Mouse (Mus musculus) lung, postnatal 36 days (tissue): ENCODE measurements around the gene Cd3g.
"Not testable (repeated sequence)": the region's sequence is repeated elsewhere in the genome, so short reads cannot be mapped to it uniquely, and the experiment has no call there.

Source experiments
- DNase-seq: peaks from one replicate; pipeline ENCODE4 v3.0.0; 2022; ENCODE audit warnings: mixed read lengths

Gene Cd3g

DNA sequence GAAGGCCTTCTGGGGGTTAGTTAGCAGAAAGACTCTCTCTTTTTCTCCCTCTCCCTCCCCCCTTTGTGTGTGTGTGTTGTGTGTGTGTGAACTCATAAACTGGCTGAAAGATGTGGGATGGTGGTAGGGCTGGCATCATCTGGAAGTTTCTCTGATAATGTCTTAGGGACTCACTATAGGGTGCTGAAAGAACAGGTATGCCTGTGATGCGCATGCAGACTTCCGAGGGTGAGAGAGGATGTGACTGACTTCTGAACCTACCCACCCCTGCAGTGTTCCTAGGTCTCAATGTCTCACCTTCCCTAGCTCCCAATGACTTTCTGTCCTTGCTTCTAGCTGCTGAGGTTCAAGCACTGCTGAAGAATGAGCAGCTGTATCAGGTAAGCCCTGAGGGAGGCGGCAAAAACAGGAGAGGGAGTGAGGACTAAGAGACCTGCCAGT, 5.5 kb upstream of the Cd3g start:
- DNase-seq: no peak

DNA sequence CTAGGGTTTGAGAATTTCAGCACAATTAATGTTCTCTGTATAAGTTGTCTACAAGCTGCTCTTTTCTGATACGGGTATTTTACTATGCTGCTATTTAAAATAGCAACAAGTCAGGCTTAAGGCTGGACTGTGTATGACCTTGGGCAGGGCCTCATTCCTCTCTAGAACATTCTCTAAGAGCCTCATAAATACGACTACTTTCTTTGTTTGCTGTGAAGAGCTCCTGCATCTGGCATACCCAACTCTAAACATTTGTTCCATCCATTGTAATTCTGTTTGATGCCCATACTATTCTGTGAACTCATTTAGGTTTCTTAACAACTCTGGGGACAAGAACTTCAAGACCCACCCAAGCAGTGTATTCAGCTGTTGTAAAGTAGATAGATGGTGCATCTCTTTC, 2.8 kb upstream of the Cd3g start:
- DNase-seq: no peak

DNA sequence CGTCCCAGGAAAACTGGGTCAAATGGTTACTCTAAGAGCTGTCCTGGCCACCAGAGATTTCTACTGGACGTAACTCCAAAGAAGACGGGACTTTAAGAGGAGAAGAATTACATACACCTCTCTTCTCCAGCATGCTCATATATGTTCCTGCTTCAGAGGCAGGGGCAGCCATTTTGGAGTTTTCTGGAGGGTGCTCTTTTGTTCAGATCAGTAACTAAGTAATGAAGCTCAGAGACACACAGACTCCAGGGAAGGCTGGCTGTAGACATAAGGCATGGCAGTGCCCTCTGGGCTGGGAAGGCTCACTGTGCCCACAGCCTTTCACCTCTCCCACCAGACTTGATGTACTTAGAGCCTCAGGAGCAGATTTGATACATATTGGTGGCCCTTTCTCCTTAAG, 2.3 kb upstream of the Cd3g start:
- no peak for DNase-seq

DNA sequence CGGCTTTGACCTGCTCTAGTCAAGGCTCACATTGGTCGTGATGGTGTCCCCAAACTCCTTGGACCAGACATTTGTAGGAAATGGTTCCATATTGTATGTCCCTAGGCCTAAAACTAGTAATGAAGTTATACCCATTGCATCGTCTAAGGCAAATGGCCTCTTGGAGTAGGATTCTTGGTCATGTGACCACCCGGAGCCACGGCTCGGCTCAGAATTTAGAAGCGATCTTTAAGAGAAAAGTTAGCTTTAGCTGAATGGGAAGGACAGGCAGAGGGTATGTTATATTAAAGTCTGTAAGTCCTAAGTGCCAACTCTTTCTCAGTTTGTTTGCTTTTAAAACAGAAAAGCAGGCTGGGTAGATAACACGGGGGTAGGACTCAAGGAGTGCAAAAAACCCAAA, 1.9 kb upstream of the Cd3g start:
- no peak for DNase-seq

DNA sequence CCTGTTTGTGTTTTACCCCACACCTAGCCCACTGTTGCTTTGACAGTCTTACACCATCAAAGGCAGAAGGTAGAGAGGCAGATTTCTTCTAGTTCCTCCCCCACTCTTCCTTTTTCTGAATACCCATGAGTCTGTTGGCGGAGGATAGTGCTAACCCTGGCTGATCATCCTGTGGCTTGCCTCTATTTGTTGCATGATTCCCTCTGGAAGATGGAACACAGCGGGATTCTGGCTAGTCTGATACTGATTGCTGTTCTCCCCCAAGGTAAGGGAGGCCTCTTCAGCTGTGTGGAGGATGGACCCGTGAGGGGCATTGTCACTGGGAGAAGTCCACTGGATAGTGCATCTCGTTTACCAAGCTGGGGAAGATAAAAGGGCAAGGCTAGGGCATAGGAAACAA, 1.4 kb upstream of the Cd3g start, which contains the start of gene Cd3d:
Gene Cd3d, plus strand, starts transcription at position 111 of the 400 bp plus-strand sequence.
- DNase-seq: no peak

DNA sequence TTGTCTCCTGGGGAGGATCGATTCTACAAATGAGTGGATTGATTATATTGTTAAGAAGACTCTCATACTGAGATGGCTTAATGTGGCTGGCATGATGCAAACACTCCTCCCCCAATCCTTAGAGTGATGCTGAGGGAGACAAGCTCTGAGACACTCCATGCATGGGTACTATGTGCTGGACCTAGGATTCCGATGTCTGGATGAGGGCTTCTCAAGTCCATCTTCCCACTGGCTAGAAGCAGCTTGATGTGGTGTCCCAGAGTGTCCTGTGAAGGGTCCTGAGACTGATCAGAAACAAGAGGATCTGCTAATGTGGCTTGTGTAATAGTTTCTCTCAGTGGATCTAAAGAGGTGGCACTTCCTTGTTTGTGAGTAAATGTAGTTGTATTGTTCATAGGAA, 873 bp upstream of the Cd3g start:
- no peak for DNase-seq

DNA sequence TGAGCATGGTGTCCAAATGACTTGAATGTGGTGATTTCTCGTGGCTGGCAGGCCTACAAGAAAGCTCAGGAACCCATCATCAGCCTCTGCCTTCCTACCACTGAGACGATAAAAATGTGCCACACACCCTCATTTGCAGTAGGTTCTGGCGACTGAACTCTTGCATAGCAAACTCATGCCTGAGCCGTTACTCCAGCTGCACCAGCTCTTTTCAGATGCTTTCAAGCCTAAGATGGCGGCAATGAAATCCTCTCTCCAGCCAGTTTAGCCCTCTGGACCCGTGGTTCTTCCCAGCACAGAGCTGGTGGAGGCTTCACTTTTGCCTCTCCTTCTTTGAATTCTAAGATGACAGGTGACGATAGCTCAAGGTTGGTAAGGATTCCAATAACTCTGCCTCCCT, 425 bp downstream of the Cd3g start:
- DNase-seq: no peak

DNA sequence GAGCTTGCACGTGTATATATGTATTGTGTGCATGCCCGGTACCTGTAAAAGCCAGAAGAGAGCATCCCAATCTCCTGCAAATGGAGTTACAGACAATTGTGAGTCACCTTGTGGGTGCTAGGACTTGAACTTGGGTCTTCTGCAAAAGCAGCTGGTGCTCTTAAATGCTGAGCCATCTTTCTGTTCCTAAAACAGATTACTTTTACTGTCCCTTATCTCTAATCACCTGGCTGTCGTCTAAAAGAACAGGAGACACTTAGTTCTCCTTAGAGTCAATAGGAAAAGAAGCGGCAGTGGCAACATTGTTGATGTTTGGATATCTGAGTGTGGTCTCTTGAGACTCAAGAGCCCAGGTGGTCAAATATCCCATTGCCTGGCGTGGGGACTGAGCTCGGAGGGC, 2.4 kb downstream of the Cd3g start:
- no peak for DNase-seq

DNA sequence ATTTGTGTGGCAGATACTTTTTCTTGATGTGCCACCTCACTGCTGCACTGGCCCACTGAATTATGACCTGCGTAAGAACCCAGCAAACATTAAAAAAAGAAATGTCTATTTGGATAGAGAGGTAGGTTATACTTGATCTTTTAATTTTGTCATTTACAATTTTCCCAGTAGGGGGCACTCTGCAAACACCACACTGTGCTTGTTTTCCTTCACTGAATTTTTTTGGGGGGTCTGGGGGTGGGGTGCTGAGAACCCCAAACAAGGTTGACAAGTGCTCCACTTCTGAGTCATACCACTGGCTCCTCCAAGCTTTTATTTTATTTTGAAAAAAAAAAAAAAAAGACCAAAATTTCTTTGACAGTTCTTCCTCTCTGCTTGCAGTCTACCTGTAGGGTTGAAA, 10.8 kb downstream of the Cd3g start:
- no peak for DNase-seq

DNA sequence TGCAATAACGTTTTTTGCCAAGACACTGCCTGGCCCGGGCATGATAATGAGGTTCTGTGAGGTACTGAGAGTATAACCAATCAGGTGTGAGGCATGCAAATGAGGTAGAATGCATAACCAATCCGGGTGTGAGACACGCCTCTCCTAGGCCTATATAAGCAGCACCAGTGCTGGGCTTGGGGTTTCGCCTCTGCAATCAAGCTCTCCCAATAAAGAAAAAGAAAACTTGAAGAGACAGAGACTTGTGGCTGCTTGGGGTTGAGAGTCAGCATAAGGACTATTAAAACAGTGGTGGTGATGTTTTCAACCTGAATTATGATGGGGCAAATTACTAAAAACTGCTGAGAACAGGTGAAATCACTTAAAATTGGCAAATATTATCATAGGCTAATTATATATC, 12.5 kb downstream of the Cd3g start:
- not testable (repeated sequence) for DNase-seq

DNA sequence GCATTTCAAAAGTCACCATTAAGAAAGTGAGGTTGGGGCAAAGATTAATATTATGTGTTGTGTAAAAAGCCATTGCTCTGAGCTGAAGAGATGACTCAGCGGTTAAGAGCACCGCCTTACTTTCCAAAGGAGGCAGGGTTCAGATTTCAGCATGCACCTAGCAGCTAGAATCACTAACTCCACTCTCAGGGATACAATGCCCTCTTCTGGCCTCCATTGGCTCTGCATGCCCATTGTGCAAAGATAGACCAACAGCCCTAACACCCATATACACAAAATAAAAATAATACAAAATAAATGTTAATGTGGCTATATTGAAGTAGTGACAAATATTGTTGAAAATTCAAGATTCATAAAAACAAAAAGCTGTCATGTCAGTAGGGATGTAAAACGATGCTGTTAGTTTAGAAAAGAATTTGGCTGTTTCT, 13.4 kb downstream of the Cd3g start:
- peak; percentile 93 for DNase-seq

DNA sequence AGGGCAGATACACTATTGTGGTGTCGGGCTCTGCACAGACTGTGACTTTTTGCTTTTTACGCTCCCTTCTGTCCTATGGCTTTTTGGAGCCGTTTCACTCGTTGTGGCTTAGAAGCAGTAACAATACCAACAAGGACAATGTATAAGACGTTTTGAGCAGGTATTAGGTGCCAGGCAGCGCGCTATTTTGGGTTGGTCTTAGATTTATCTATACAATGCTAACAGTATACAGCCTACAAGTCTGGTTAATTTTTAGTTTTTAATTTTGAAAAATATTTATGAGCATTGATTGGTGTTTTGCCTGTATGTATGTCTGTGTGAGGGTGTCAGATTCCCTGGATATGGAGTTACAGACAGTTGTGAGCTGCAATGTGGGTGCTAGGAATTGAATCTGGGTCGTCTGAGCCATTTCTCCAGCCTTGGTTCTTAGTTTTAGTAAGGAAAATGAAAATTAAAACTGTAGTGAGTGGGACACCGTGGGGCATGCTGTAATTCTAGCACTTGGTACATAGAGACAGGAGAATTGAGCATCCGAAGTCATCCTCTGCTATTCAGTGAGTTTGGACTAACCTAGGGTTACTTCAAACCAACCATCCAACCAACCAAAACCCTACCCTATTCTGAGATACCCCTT, 14.3 kb downstream of the Cd3g start:
- no peak for DNase-seq

DNA sequence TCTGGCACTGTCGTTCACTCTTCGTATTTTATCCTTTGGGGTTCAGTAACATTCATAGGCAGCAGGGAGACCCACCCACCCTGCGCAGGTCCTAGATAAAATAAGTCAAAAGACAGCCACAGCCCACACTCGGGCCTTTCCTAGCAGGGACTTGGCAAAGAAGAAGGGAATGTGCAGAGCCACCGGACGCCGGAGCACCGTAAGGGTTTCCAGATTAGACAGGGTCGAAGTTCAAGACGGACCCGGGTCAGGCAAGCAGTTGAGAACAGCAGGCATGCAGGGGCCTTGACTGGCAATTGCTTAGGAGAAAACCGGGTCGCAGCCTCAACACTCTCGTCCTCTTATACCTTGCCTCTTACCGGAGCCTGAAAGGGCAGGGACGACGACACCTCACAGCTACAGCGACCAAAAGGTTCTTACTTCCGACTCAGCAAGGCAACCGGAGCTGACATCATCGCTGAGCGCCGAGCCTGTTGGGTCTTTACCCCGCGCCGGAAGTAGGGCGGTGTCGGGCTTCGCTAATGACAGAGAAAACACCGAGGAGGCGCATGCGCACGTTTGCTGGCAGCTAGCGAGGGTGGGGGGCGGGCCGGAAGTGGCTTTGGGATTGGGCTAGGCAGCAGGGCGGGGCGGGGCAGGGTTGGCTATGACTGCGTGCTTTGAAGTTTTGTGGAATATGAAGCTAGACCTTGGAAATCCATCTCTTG, 15.0 kb downstream of the Cd3g start, which contains the start of gene Ube4a:
Gene Ube4a, minus strand, starts transcription at position 475 of the 707 bp plus-strand sequence.
- peak; percentile 100 for DNase-seq

DNA sequence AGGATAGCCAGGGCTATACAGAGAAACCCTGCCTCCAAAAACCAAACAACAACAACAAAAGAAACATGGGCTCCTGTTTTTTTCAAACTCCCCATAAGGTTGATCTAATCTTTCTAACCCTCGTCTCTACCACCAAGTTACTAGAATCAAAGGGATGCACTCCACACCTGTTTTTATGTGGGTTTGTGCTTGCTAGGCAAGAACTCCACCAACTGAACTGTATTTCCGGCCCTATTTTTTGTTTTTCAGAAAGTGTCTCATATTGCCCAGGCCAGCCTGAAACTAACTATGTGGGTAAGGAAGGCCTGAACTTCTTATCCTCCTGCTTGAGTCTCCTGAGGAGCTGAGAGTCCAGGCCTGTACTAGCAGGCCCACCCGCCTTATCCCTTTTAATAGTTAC, 25.8 kb downstream of the Cd3g start:
- no peak for DNase-seq

DNA sequence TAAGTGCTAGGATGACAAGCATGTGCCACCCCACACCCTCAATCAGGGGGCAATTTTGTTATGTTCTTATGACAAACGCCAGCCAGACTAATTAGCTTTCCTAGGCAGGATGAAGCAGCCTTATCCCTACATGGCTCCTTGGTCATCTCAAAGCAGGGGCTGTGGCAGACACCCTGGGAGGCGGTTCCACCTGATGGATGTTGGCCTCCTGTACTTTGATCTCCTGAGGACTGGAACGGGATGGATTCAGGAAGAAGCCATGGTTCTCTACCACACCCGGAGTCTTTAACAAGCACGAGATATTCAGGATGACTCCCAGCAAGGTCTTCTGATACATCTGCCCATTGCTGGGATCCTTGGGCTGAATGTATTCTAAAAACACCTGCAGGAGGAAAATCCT, 32.4 kb downstream of the Cd3g start:
- no peak for DNase-seq

DNA sequence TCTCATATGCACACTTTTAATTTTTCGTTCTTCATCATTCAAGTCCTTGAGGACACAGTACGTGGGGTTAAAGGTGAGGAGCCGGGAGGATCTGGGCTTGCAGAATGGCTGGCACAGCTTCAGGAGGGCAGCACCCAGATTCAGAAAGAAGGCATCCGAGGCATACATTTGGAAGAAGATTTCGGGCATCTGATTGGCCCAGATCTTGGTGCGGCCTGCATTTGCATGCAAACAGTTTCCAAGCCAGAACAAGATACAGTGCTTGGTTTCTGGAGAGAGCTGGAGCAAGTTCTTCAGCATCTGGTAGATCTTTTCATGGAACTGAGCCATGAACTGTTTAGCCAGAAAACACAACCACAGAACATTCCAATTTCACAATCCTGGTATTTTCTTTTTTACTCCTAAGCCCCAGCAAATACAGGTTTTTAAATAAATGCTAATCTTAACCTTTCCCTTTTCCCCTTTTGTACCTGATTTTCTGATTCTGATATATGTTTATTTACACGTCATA, 34.0 kb downstream of the Cd3g start:
- peak; percentile 47 for DNase-seq

DNA sequence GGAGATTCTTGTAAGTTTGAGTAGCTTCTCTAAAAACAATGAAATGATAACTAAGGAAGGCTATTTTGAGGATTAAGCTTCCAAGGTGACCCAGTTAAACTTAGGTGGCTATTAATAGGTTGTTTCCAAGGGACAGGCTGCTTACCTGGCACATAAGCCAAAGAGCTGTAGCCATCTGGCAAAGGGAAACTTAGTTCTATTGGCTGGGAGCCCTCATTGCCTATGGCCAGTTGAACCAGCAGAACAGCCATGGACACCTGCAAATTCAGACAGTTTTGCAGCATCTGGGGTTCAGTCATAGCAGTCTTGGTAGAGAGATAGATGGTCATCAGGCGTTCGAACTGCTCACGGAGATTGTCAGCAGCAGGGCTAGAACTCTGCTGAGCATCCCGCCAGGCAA, 37.8 kb downstream of the Cd3g start:
- DNase-seq: no peak

DNA sequence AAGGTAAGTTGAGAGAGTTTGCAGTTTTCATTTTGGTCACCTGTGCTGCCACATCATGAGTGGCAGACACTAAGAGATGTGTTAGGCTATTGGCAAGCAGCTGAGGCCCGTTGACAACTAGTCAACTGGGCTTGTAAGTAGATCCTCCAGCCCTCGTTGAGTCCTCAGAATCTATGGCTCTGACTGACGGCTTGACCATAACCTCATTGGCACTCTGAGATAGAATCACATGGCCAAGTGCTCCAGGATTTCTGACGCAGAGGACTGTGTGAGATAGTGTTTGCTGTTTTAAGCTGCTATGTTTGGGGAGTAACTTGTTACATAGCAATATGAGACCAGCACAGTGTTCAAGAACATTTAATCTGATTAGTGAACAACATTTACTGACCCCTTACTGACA, 38.5 kb downstream of the Cd3g start:
- DNase-seq: no peak

DNA sequence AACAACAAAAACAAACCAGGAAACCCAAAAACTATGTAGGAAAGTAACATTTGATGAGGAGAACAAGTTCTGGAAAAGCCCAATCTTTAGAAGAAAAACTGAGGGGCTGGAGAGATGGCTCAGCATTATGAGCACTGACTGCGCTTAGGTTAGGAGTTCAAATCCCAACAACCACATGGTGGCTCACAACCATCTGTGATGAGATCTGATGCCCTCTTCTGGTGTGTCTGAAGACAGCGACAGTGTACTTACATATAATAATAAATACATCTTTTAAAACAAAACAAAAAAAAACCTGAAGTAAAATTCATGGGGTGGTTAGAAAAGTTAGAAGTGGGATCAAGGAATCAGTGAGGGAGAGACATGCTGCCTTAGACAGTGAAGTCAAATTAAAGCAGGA, 58.7 kb downstream of the Cd3g start:
- peak; percentile 7 for DNase-seq

DNA sequence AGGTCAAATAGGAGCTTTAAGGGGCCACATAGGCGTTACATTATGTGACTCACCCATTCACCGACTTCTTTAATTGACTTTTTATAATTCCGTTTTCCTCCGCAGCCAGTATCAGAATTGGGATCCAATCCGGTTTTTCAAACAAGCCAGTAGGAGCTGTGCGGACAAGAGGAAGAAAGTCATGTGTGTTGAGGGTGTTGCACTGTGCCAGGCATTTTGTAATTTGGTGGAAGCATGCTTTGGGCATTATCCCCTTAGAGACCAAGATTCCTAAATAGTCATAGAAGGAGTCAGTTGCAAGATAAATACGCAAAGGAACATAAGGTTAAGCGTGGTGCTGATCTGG, 59.1 kb downstream of the Cd3g start:
- peak; percentile 73 for DNase-seq

DNA sequence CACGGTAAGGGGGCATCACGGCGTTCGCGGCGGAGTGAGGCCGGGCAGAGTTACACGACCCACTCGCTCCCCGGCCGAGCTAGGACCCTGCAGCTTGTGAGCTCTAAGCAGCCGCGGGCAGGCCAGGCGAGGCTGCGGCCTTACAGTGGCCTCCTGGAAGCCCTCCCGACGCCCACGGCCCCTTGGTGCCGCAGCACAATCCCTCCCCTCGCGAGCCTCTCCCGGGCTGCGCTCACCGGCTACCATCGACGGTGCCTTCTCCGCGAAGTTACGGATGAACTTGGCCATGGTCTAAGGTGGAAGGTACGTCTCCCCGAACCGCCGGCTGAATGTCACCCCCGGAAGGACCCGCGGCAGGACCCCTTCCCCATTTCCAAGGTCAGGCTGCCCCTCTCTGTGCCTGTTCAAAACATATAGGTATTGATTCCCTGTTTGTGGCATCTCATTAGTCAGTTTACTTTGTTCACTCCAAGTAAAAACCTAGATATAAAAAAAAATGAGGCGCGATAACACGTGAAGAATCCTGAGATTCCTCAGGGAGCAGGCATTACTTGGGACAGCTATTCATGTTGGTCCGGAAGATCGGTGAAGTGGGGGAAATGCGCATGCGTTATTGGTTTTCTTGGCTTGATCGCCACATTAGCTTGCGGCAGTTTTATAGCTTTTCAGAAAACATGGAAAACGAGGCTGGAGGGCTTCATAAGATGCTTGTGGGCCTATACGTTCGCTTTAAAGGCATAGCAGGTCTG, 59.7 kb downstream of the Cd3g start, which contains the start of gene Atp5l:
Gene Atp5l, minus strand, starts transcription at position 369 of the 749 bp plus-strand sequence.
- peak; percentile 93 for DNase-seq

DNA sequence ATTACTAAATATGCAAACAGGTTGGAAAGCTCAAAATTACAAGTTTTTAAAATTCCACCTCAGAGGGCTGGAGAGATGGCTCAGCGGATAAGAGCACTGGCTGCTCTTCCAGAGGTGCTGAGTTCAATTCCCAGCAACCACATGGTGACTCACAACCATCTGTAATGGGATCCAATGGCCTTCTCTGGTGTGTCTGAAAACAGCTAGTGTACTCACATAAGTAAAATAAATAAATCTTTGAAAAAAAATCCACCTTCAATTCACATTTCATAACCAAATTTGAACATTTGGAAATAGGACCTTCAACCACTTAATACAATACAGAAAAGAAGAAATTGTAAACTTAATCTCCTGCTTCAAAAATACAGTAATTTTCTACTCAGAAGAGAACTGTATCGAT, 60.6 kb downstream of the Cd3g start:
- no peak for DNase-seq
